Mouse (Mus musculus): Measurements from ENCODE around the gene Zbp1.

GRCm38 (mm10) chr2:173243616-173244015 is 24.9 kb upstream of the Zbp1 start:
- TF ChIP-seq CTCF (conservative IDR thresholded peaks at IDR 0.05; ENCODE audit: insufficient read depth, insufficient read length, low read depth, low read length) = no peak
- no peak for TF ChIP-seq POLR2A (IDR thresholded peaks at IDR 0.05; ENCODE audit: low read depth, low read length)

Measured in kidney, adult 2 months (tissue).